Mouse (Mus musculus) liver, postnatal 0 days (tissue): Measurements from ENCODE around the gene Myof.

Experiments
- CTCF ChIP-seq: sonication (generic); IDR thresholded peaks from 2 replicates; pipeline ENCODE4 v1.5.1; 2016; ENCODE audit warnings: antibody characterized with exemption, low read depth
- EP300 ChIP-seq: IDR thresholded peaks from 2 replicates; pipeline ENCODE4 v1.6.1; 2016; ENCODE audit warnings: antibody characterized with exemption, low read depth, mild to moderate bottlenecking

- TF ChIP-seq CTCF (no peak), EP300 (peak; percentile 26; the same call in 1 of the 2 replicates)
These were observed 15.4 kb downstream of the Myof start for GRCm38 (mm10) chr19:38027881-38028521.
